Comparison of ENCODE assay signal across 9 mouse cellular contexts in the genomic region with DNA sequence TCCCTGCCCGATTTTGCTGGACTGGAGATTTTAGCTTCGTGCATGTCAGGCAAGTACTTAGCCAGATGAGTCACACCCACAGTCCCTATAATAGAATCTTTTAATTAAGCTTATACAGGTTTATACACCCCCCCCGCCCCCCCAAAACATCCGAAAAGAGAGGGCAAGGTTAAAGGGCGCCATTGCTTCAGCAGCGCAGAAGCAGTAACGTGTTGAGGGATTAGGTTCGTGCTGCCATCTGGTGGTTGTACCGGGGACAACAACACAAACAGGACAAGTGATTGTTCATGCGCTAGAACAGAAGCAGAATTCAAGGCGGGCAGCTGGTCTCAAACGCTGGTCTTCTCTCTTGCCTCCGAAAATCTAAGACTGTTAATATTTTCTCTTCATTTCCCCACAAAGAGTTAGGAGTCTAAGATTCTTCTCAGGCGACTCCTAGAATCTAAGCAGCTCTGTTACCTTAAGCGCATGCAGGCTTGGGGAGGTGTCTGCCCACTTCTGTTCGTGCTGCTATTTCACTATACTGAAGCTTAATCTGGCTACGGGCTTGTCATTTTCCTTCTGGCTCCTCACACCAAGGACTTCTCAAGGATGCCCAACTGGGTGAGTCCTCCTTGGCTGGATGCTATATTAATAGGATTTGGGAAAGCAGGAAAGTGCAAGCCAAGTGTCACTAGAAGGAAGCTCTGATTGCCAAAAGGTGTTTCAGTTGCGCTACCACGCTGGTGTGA. TPM values are rescaled to one million over a fixed set of nuclear protein-coding genes. Genes with fewer than 3 reads are reported as not detected.
DNase-seq lines count a peak whose midpoint lies in the region; ATAC-seq and TF ChIP-seq lines count a peak whose summit lies in the region.
"Had no signal": no experiment of that assay in that cellular context is flagged by ENCODE, and none has a peak within 500 bp of the region (broad histone marks: within the 10 kb centered on the region; RNA-seq: fewer than 3 reads in every experiment).

No protein-coding gene starts in this region.

- no peak overlapping the region for H3K27ac ChIP-seq in forebrain, embryonic 10.5 days
- H3K27ac ChIP-seq: limb, embryonic 15.5 days had no signal

- H3K4me3 ChIP-seq in G1E (ENCODE audit: low read depth, low read length): no peak overlapping the region
- no peak overlapping the region for H3K4me3 ChIP-seq in forebrain, embryonic 10.5 days
- H3K4me3 ChIP-seq: limb, embryonic 15.5 days had no signal

- no peak for DNase-seq in G1E (ENCODE audit: low spot score)
- DNase-seq in brain, adult 2 months (ENCODE audit: low read depth, low spot score): peak; percentile 93
- DNase-seq in forebrain, embryonic 10.5 days (ENCODE audit: extremely low spot score, low spot score): peak; percentile 76
- DNase-seq in heart, postnatal 10 days: peak; percentile 76 to 89
- DNase-seq in layer of hippocampus, adult 9-10 months (ENCODE audit: low spot score): peak; percentile 87
- DNase-seq in lung, postnatal 25 days (ENCODE audit: low spot score): peak; percentile 79
- peak; percentile 89 for DNase-seq in retina, postnatal 1 day
- DNase-seq in urinary bladder, adult 2 months (ENCODE audit: low spot score): peak; percentile 54

- no peak for ATAC-seq in G1E (ENCODE audit: extremely low read depth, insufficient number of reproducible peaks, low FRiP score, poor library complexity, severe bottlenecking)

- peaks cover 19% of the 10 kb centered on the region for H3K4me1 ChIP-seq in G1E (ENCODE audit: insufficient read depth, low read depth, low read length)
- no peaks in the 10 kb centered on the region for H3K4me1 ChIP-seq in forebrain, embryonic 10.5 days
- H3K4me1 ChIP-seq: limb, embryonic 15.5 days had no signal

- H3K27me3 ChIP-seq in G1E (ENCODE audit: insufficient read depth, low read length): peaks cover 26% of the 10 kb centered on the region
- no peaks in the 10 kb centered on the region for H3K27me3 ChIP-seq in forebrain, embryonic 10.5 days (ENCODE audit: poor library complexity, severe bottlenecking)
- H3K27me3 ChIP-seq: limb, embryonic 15.5 days had no signal

- 41% methylated on average over 19 of the region's 19 CpGs for WGBS in forebrain, embryonic 10.5 days

- peak; percentile 69 for TF ChIP-seq CTCF in G1E (IDR thresholded peaks at IDR 0.05; ENCODE audit: low read depth, low read length)

- H3K9me3 ChIP-seq in G1E (replicated peaks): no peaks in the 10 kb centered on the region
- H3K9me3 ChIP-seq in forebrain, embryonic 10.5 days: no peaks in the 10 kb centered on the region
- H3K9me3 ChIP-seq: limb, embryonic 15.5 days had no signal

- intact Hi-C loops in heart, postnatal 10 days (cut with DNase I): loop anchor here (1.0 kb wide), 2 partner anchors 545 to 627 kb away; no protein-coding TSS in a partner anchor

- H3K36me3 ChIP-seq in G1E (replicated peaks): no peaks in the 10 kb centered on the region
- no peaks in the 10 kb centered on the region for H3K36me3 ChIP-seq in forebrain, embryonic 10.5 days (replicated peaks)
- H3K36me3 ChIP-seq: limb, embryonic 15.5 days had no signal

RNA-seq across cellular contexts. Expression of a gene that starts 57.6 kb away (rescaled TPM):
- total RNA-seq in G1E (2014; fragmentation: Nextera tagmentation) (not detected in 2 replicates), G1E (2017) (not detected in 2 replicates)
- not detected in 2 replicates for polyA plus RNA-seq in G1E (2012)
- polyA plus RNA-seq in forebrain, embryonic 10.5 days (2016; fragmentation: Nextera tagmentation; extraction: Ambion mirVana): not detected in 2 replicates
- total RNA-seq in heart, postnatal 10 days (2021): not detected
- polyA plus RNA-seq in urinary bladder, adult 2 months (2012; rRNA removed): not detected in 2 replicates
- polyA plus RNA-seq: limb, embryonic 15.5 days had no signal
